In genomic region chr19:10219108-10219507, GRCm38 (mm10) we compare ENCODE assay signal across 9 mouse cellular contexts. TPM values are rescaled to one million over a fixed set of nuclear protein-coding genes. Genes with fewer than 3 reads are reported as not detected.
A peak's percentile ranks its signal among the peaks of the same experiment; 100 is the strongest.
DNase-seq lines count a peak whose midpoint lies in the region; ATAC-seq and TF ChIP-seq lines count a peak whose summit lies in the region.
"Had no signal": no experiment of that assay in that cellular context is flagged by ENCODE, and none has a peak within 500 bp of the region (broad histone marks: within the 10 kb centered on the region; RNA-seq: fewer than 3 reads in every experiment).

No protein-coding gene starts in this region.

- intact Hi-C loops in gastrocnemius, adult 2 months (cut with DNase I) = no loop called here
- intact Hi-C loops in gastrocnemius, postnatal 14 days (cut with DNase I; ENCODE audit: low total_unique reads) = no loop called here

- H3K27ac ChIP-seq in gastrocnemius, adult 2 months = no peak overlapping the region
- 0 out of 2 replicates have a peak overlapping the region, but pooled peaks have one; percentile 40 for H3K27ac ChIP-seq in intestine, embryonic 15.5 days
- H3K27ac ChIP-seq: embryonic facial prominence, embryonic 13.5 days had no signal

- H3K9ac ChIP-seq in intestine, embryonic 15.5 days = no peak overlapping the region
- H3K9ac ChIP-seq: embryonic facial prominence, embryonic 13.5 days had no signal

- TF ChIP-seq CTCF in gastrocnemius, adult 2 months (IDR thresholded peaks at IDR 0.05) = peak; percentile 74

- 36% methylated on average over 3 of the region's 3 CpGs for WGBS in intestine, embryonic 15.5 days

- no peaks in the 10 kb centered on the region for H3K9me3 ChIP-seq in intestine, embryonic 15.5 days
- H3K9me3 ChIP-seq: embryonic facial prominence, embryonic 13.5 days had no signal

- peak; percentile 49 for DNase-seq in gastrocnemius, adult 2 months
- DNase-seq in gastrocnemius, postnatal 14 days = no peak
- peak; percentile 34 for DNase-seq in ovary, postnatal 14 days (ENCODE audit: low spot score)
- DNase-seq in ovary, adult 18-20 months (ENCODE audit: low spot score) = no peak
- DNase-seq in adipocyte (ENCODE audit: low spot score) = peak; percentile 61
- peak; percentile 73 for DNase-seq in mesoderm, embryonic 11.5 days (ENCODE audit: low read depth, low spot score)
- no peak for DNase-seq in Muller cell, postnatal 12 days (ENCODE audit: inconsistent ontology term)

- peaks cover 25% of the 10 kb centered on the region for H3K4me1 ChIP-seq in intestine, embryonic 15.5 days (replicated peaks)
- H3K4me1 ChIP-seq: embryonic facial prominence, embryonic 13.5 days had no signal

- no peaks in the 10 kb centered on the region for H3K27me3 ChIP-seq in intestine, embryonic 15.5 days (replicated peaks)
- H3K27me3 ChIP-seq: embryonic facial prominence, embryonic 13.5 days had no signal

- ATAC-seq in intestine, embryonic 15.5 days = 0 out of 2 replicates have a peak, but pooled peaks have one; percentile 35

- no peak overlapping the region for H3K4me3 ChIP-seq in gastrocnemius, adult 2 months
- H3K4me3 ChIP-seq in intestine, embryonic 15.5 days (replicated peaks) = no peak overlapping the region
- H3K4me3 ChIP-seq: embryonic facial prominence, embryonic 13.5 days had no signal

- H3K36me3 ChIP-seq in intestine, embryonic 15.5 days = 0 out of 2 replicates have a peak, but pooled peaks cover under 1% of the 10 kb centered on the region
- H3K36me3 ChIP-seq: embryonic facial prominence, embryonic 13.5 days had no signal

- no peak overlapping the region for H3K4me2 ChIP-seq in intestine, embryonic 15.5 days (replicated peaks)
- H3K4me2 ChIP-seq: embryonic facial prominence, embryonic 13.5 days had no signal

RNA-seq across cellular contexts. Expression of gene Fen1, which starts 15.1 kb away (rescaled TPM):
- total RNA-seq in gastrocnemius, adult 2 months (2021) = 1 to 10 TPM; 4.0 to 4.3 TPM
- total RNA-seq in gastrocnemius, postnatal 14 days (2021) = 1 to 10 TPM; 4.2 to 6.2 TPM
- 92.2 and 97.4 TPM in 2 replicates for polyA plus RNA-seq in intestine, embryonic 15.5 days (2015; fragmentation: Nextera tagmentation; extraction: Ambion mirVana)

RNA-seq across cellular contexts. Expression of gene Tmem258, which starts 15.3 kb away (rescaled TPM):
- 10 to 100 TPM; 80.3 to 98.7 TPM for total RNA-seq in gastrocnemius, adult 2 months (2021)
- total RNA-seq in gastrocnemius, postnatal 14 days (2021) = 10 to 100 TPM; 92.6 to 96.5 TPM
- 470 and 520 TPM in 2 replicates for polyA plus RNA-seq in intestine, embryonic 15.5 days (2015; fragmentation: Nextera tagmentation; extraction: Ambion mirVana)

RNA-seq across cellular contexts. Expression of gene Myrf, which starts 21.4 kb away (rescaled TPM):
- not detected for total RNA-seq in gastrocnemius, adult 2 months (2021)
- total RNA-seq in gastrocnemius, postnatal 14 days (2021) = under 1 TPM in 1 of 2 experiments, not detected in 1; 0.08 TPM
- polyA plus RNA-seq in intestine, embryonic 15.5 days (2015; fragmentation: Nextera tagmentation; extraction: Ambion mirVana) = 12.0 and 14.4 TPM in 2 replicates

RNA-seq across cellular contexts. Expression of gene Fads1, which starts 36.4 kb away (rescaled TPM):
- 1 to 10 TPM; 4.2 to 9.9 TPM for total RNA-seq in gastrocnemius, adult 2 months (2021)
- total RNA-seq in gastrocnemius, postnatal 14 days (2021) = 10 to 100 TPM; 10.5 to 16.5 TPM
- polyA plus RNA-seq in intestine, embryonic 15.5 days (2015; fragmentation: Nextera tagmentation; extraction: Ambion mirVana) = 145 and 146 TPM in 2 replicates

Comparison
In these comparisons a context has a peak if more than half of its experiments do, and no peak if none do; other contexts are left out.
1. DNase-seq: peak in gastrocnemius, adult 2 months (single experiment), ovary, postnatal 14 days (single experiment), adipocyte (single experiment) and mesoderm, embryonic 11.5 days (single experiment); none in gastrocnemius, postnatal 14 days (single experiment), ovary, adult 18-20 months (single experiment) and Muller cell, postnatal 12 days (single experiment).